Mouse (Mus musculus) midbrain, embryonic 16.5 days (tissue): ENCODE measurements around the gene Brk1. TPM values are rescaled to one million over a fixed set of nuclear protein-coding genes. Genes with fewer than 3 reads are reported as not detected.

Source experiments
- ATAC-seq: fragments of 200-750 bp; cut with Nextera tagmentation; 2 replicates; pipeline ENCODE4 v1.8.0; 2017; ENCODE audit warnings: moderate TSS enrichment
- H3K27ac ChIP-seq: fragments of 300-500 bp; sonication (generic); 2 replicates; pipeline ENCODE4 v1.5.1; 2014; ENCODE audit warnings: mild to moderate bottlenecking, low read length, mixed read lengths
- H3K27me3 ChIP-seq: fragments of 300-500 bp; sonication (generic); 2 replicates; pipeline ENCODE4 v1.6.1; 2014; ENCODE audit warnings: low read depth, low read length, mixed read lengths; ENCODE audit not compliant: control insufficient read depth, insufficient read depth
- H3K36me3 ChIP-seq: fragments of 300-500 bp; sonication (generic); 2 replicates; pipeline ENCODE4 v1.6.1; 2014; ENCODE audit warnings: mild to moderate bottlenecking, low read length, moderate library complexity, mixed read lengths; ENCODE audit not compliant: control insufficient read depth, insufficient read depth
- H3K4me1 ChIP-seq: fragments of 300-500 bp; sonication (generic); 2 replicates; pipeline ENCODE4 v1.6.1; 2014; ENCODE audit warnings: mild to moderate bottlenecking, low read length, mixed read lengths; ENCODE audit not compliant: control insufficient read depth, insufficient read depth
- H3K4me2 ChIP-seq: fragments of 300-500 bp; sonication (generic); 2 replicates; pipeline ENCODE4 v1.6.1; 2014; ENCODE audit warnings: mild to moderate bottlenecking, low read length, mixed read lengths
- H3K4me3 ChIP-seq: fragments of 300-500 bp; sonication (generic); 2 replicates; pipeline ENCODE4 v1.5.1; 2014; ENCODE audit warnings: low read depth, mild to moderate bottlenecking, low read length, moderate library complexity, mixed read lengths
- H3K9ac ChIP-seq: fragments of 300-500 bp; sonication (generic); 2 replicates; pipeline ENCODE4 v1.6.1; 2014; ENCODE audit warnings: low read depth, low read length, mixed read lengths
- H3K9me3 ChIP-seq: fragments of 300-500 bp; sonication (generic); replicated peaks from 2 replicates; pipeline ENCODE4 v1.6.1; 2014; ENCODE audit warnings: mild to moderate bottlenecking, low read length, mixed read lengths; ENCODE audit not compliant: control insufficient read depth, poor library complexity, severe bottlenecking
- WGBS: fragments of 180-500 bp; shearing (Covaris S2); extraction: QIAGEN DNeasy Blood & Tissue Kit; methylation state at CpG from one replicate; pipeline ENCODE4 v1.1.7; 2014; 5-methylcytosine and 5-hydroxymethylcytosine counted together
- polyA plus RNA-seq: library from polyadenylated mRNA; unstranded; fragments of >200 nt; fragmentation: Nextera tagmentation; extraction: Ambion mirVana; gene quantifications from 2 replicates; pipeline ENCODE4 v1.2.1, GENCODE M21; 2015

The Brk1 gene
- polyA plus RNA-seq, 1 experiment from 2014 or later: 250 TPM

GRCm38 (mm10) chr6:113653551-113653950, 49.0 kb downstream of the Brk1 start:
- Histone ChIP-seq H3K4me1 (no peaks in the 10 kb centered on the region), H3K9ac (no peak overlapping the region), H3K27ac (no peak overlapping the region), H3K27me3 (no peaks in the 10 kb centered on the region), H3K4me2 (no peak overlapping the region), H3K4me3 (no peak overlapping the region), H3K9me3 (no peaks in the 10 kb centered on the region), H3K36me3 (no peaks in the 10 kb centered on the region)
- ATAC-seq: no peak
- 92% methylated on average over 7 of the region's 7 CpGs for WGBS

GRCm38 (mm10) chr6:113654102-113654501, 49.5 kb downstream of the Brk1 start:
- Histone ChIP-seq H3K4me1 (no peaks in the 10 kb centered on the region), H3K36me3 (no peaks in the 10 kb centered on the region), H3K4me2 (no peak overlapping the region), H3K27ac (no peak overlapping the region), H3K4me3 (no peak overlapping the region), H3K9me3 (no peaks in the 10 kb centered on the region), H3K27me3 (no peaks in the 10 kb centered on the region), H3K9ac (no peak overlapping the region)
- ATAC-seq: no peak
- WGBS: 84% methylated on average over 8 of the region's 8 CpGs

- Histone ChIP-seq H3K27me3 (no peaks in the 10 kb centered on the region), H3K9me3 (no peaks in the 10 kb centered on the region), H3K9ac (no peak overlapping the region), H3K4me2 (no peak overlapping the region), H3K4me1 (no peaks in the 10 kb centered on the region), H3K27ac (no peak overlapping the region), H3K4me3 (no peak overlapping the region), H3K36me3 (no peaks in the 10 kb centered on the region)
- 83% methylated on average over 16 of the region's 16 CpGs for WGBS
- ATAC-seq: no peak
Measured at GRCm38 (mm10) chr6:113654753-113655397, 50.3 kb downstream of the Brk1 start.

- WGBS: 95% methylated on average over 3 of the region's 3 CpGs
- no peak for ATAC-seq
- H3K27me3 ChIP-seq: no peaks in the 10 kb centered on the region
Measured at GRCm38 (mm10) chr6:113655475-113655874, 50.9 kb downstream of the Brk1 start.

GRCm38 (mm10) chr6:113656847-113657246, 52.3 kb downstream of the Brk1 start:
- Histone ChIP-seq H3K4me1 (0 out of 2 replicates have a peak, but pooled peaks cover 2% of the 10 kb centered on the region), H3K36me3 (no peaks in the 10 kb centered on the region), H3K4me2 (no peak overlapping the region), H3K4me3 (no peak overlapping the region), H3K9me3 (no peaks in the 10 kb centered on the region), H3K9ac (no peak overlapping the region), H3K27ac (no peak overlapping the region), H3K27me3 (no peaks in the 10 kb centered on the region)
- ATAC-seq: no peak
- WGBS: 74% methylated on average over 6 of the region's 6 CpGs

More at GRCm38 (mm10) chr6:113655475-113655874, 50.9 kb downstream of the Brk1 start:
- Histone ChIP-seq H3K9me3 (no peaks in the 10 kb centered on the region), H3K9ac (no peak overlapping the region), H3K4me2 (no peak overlapping the region), H3K4me3 (no peak overlapping the region), H3K4me1 (no peaks in the 10 kb centered on the region), H3K36me3 (no peaks in the 10 kb centered on the region), H3K27ac (no peak overlapping the region)

- Histone ChIP-seq H3K9me3 (no peaks in the 10 kb centered on the region), H3K9ac (no peak overlapping the region), H3K27me3 (no peaks in the 10 kb centered on the region), H3K4me2 (no peak overlapping the region), H3K4me3 (no peak overlapping the region), H3K36me3 (no peaks in the 10 kb centered on the region), H3K4me1 (0 out of 2 replicates have a peak, but pooled peaks cover 3% of the 10 kb centered on the region), H3K27ac (no peak overlapping the region)
- 53% methylated on average over 3 of the region's 3 CpGs for WGBS
- no peak for ATAC-seq
Measured at GRCm38 (mm10) chr6:113658226-113658625, 53.7 kb downstream of the Brk1 start.

- no peak overlapping the region for H3K4me2 ChIP-seq
- WGBS: 76% methylated on average over 8 of the region's 8 CpGs
- H3K4me3 ChIP-seq: no peak overlapping the region
- no peak overlapping the region for H3K9ac ChIP-seq
- H3K27me3 ChIP-seq: no peaks in the 10 kb centered on the region
- ATAC-seq: no peak
- no peaks in the 10 kb centered on the region for H3K9me3 ChIP-seq
- no peaks in the 10 kb centered on the region for H3K36me3 ChIP-seq
- 0 out of 2 replicates have a peak, but pooled peaks cover 3% of the 10 kb centered on the region for H3K4me1 ChIP-seq
- H3K27ac ChIP-seq: no peak overlapping the region
Measured at GRCm38 (mm10) chr6:113659648-113660491, 55.3 kb downstream of the Brk1 start.

GRCm38 (mm10) chr6:113660492-113661352, 56.1 kb downstream of the Brk1 start:
- H3K9ac ChIP-seq: no peak overlapping the region
- no peak overlapping the region for H3K27ac ChIP-seq
- H3K36me3 ChIP-seq: no peaks in the 10 kb centered on the region
- H3K9me3 ChIP-seq: no peaks in the 10 kb centered on the region
- 0 out of 2 replicates have a peak, but pooled peaks cover 3% of the 10 kb centered on the region for H3K4me1 ChIP-seq
- no peak for ATAC-seq
- H3K4me2 ChIP-seq: no peak overlapping the region
- WGBS: 71% methylated on average over 14 of the region's 14 CpGs
- no peaks in the 10 kb centered on the region for H3K27me3 ChIP-seq
- H3K4me3 ChIP-seq: no peak overlapping the region
